Mouse (Mus musculus) mature B cell (primary cell): ENCODE data around the gene Mms19.

ENCODE experiments used
- in situ Hi-C: fragments of 300-500 bp; cut with MboI; formaldehyde crosslinking; loops from 2 replicates; pipeline ENCODE4 v1.14.3; 2019

The Mms19 gene

GRCm38 (mm10) chr19:41898860-41899259 lies 82.1 kb downstream of the Mms19 start:
- in situ Hi-C loops = no loop called here

DNA sequence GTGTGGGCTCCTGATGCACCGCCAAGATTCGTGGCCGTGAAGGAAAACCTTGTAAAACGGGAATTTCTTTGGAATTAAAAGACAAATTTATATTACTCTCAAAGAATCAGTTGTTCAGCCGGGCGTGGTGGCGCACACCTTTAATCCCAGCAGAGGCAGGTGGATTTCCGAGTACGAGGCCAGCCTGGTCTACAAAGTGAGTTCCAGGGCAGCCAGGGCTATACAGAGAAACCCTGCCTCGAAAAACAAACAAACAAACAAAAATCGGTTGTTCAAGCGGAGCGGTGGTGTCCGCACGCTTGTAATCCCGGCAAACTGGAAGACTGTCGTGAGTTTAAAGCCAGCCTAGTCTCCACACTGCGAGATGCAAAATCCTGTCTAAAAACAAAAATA lies 84.6 kb downstream of the Mms19 start:
- in situ Hi-C loops = no loop called here

- in situ Hi-C loops = no loop called here
These were observed 85.3 kb downstream of the Mms19 start, which contains the start of gene Rrp12 for GRCm38 (mm10) chr19:41895460-41896318. Gene Rrp12 (minus strand): TSS chr19:41896173.

- in situ Hi-C loops = no loop called here
These were observed 86.0 kb downstream of the Mms19 start for GRCm38 (mm10) chr19:41894959-41895358.
